Mouse (Mus musculus) bone marrow, adult 2 months (tissue): ENCODE results near the gene 1700029P11Rik.
"Not testable (repeated sequence)": the region's sequence is repeated elsewhere in the genome, so short reads cannot be mapped to it uniquely, and the experiment has no call there.

ENCODE experiments used
- CTCF ChIP-seq: fragments of 200-500 bp; IDR thresholded peaks from 2 replicates; pipeline ENCODE4 v1.5.1; 2011; ENCODE audit warnings: low read length, control low read depth; ENCODE audit not compliant: control insufficient read depth, insufficient read depth
- POLR2A ChIP-seq: fragments of 200-500 bp; IDR thresholded peaks from 2 replicates; pipeline ENCODE4 v1.6.1; 2011; ENCODE audit warnings: low read depth, mild to moderate bottlenecking, control low read depth, low read length, borderline replicate concordance; ENCODE audit not compliant: control insufficient read depth

- not testable (repeated sequence) for TF ChIP-seq POLR2A, CTCF
Measured at GRCm38 (mm10) chr15:81969635-81970034, 10.7 kb upstream of the 1700029P11Rik start.
